Mouse (Mus musculus): ENCODE measurements around the gene Jag2. TPM values are rescaled to one million over a fixed set of nuclear protein-coding genes. Genes with fewer than 3 reads are reported as not detected.

Jag2 gene
- polyA plus RNA-seq, 1 experiment from 2014 or later: 4.7 TPM

DNA sequence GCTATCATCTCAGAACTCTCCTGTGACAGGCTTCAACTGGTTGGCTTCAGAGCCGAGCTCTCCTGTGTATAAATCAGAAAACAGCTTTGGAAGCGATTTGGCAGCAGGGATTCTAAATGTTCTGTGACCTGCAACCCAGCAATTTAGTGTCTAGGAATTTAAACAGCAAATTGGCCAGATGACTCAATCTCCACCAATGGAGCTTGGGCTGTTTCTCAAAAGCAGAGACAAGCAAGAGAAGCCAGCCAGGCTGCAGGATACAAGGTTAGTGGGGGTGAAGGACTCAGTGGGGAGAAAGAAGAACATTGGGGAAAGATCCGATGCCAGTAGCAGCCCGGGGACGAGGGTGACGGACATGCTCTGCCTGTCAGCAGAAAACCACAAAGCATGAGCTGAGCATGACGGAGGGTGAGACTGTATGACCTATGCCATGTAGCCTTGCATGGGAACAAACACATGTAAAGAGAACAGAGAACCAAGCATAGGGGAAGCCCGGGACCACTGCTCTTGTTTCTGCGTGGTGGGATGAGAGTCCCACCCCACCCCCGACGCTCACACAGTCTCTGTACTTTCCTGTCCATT, 35.2 kb downstream of the Jag2 start:
- 72% methylated on average over 11 of the region's 11 CpGs for WGBS
- DNase-seq (ENCODE audit: low spot score): no peak
- H3K27me3 ChIP-seq (ENCODE audit: insufficient read depth, poor library complexity, severe bottlenecking): peaks cover 6% of the 10 kb centered on the region; the same call in 1 of the 2 replicates
- H3K4me1 ChIP-seq (replicated peaks): peaks cover 21% of the 10 kb centered on the region
- no peak overlapping the region for H3K4me3 ChIP-seq
- no peaks in the 10 kb centered on the region for H3K9me3 ChIP-seq
- no peaks in the 10 kb centered on the region for H3K36me3 ChIP-seq
- no peak overlapping the region for H3K27ac ChIP-seq

DNA sequence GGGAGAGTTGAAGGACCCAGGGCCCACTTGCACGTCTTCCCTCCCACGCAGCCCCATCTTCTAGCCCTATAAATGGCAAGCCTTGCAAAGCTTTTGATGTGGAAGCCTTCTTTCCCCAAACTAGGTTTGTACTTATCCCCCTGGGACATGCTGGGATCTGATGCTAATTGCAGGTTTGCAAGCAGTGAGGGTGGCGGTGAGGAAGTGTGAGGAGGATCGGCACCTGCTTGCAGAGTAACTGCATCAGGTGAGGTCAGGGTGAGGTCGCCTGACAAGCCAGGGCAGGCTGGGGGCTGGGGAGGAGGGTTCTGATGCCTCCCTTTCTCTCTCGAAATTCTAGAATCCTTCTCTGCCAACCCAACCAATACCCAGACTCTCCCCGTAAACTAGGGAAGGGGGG, 44.1 kb downstream of the Jag2 start:
- Histone ChIP-seq H3K4me3 (no peak overlapping the region), H3K27ac (no peak overlapping the region), H3K9me3 (peaks cover 5% of the 10 kb centered on the region; the same call in 1 of the 2 replicates), H3K4me1 (replicated peaks) (peaks cover 6% of the 10 kb centered on the region; the same call in 1 of the 2 replicates), H3K36me3 (no peaks in the 10 kb centered on the region), H3K27me3 (ENCODE audit: insufficient read depth, poor library complexity, severe bottlenecking) (peaks cover 5% of the 10 kb centered on the region; the same call in 1 of the 2 replicates)
- 64% methylated on average over 7 of the region's 7 CpGs for WGBS
- DNase-seq (ENCODE audit: low spot score): no peak

DNA sequence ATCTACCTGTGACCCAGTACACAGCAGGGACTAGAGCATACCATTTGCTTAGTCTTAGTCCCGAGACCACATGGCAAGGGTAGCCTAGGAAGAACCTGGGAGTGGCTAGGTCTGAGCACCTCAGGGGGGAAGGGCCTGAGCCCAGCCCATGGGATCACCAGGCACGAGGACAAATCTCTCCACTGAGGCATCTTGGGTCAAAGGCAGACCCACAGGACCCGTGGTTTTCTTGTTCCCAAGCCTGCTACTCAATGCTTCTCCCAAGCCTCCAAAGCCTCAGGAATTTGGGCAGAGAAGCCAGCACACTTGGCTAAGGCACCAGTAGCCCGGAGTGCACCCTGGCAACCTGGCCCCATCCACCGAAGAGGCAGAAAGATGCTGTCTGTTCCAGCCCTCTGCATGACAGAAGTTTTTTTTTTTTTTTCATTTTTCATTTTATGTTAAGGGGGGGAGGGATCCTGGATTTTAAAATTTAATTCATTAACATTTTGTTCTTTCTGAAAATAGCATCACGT, 48.2 kb downstream of the Jag2 start:
- H3K27ac ChIP-seq: no peak overlapping the region
- H3K4me1 ChIP-seq (replicated peaks): peaks cover 25% of the 10 kb centered on the region
- no peaks in the 10 kb centered on the region for H3K36me3 ChIP-seq
- 69% methylated on average over 6 of the region's 6 CpGs for WGBS
- peaks cover 46% of the 10 kb centered on the region for H3K27me3 ChIP-seq (ENCODE audit: insufficient read depth, poor library complexity, severe bottlenecking)
- DNase-seq (ENCODE audit: low spot score): no peak
- no peak overlapping the region for H3K4me3 ChIP-seq
- no peaks in the 10 kb centered on the region for H3K9me3 ChIP-seq

DNA sequence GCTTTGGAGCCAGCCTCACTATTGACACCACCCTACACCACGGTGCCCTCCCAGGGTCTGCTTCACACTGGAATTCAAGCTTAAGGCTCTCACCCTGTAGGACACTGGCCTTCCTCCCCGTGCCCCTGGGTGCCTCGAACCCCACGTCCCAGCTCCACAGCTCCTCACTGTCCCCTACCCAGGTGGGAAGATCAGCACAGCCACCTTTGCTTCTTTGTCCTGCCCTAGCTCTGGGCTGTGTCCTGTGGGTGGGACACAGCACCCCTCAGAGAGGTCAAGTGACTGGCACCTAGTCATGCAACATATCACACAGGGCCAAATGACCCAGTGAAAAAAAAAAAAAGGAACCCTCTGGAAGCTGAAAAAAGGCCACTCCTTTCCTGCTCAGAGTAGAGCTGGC, 48.9 kb downstream of the Jag2 start:
- 74% methylated on average over 4 of the region's 4 CpGs for WGBS
- Histone ChIP-seq H3K9me3 (no peaks in the 10 kb centered on the region), H3K4me1 (replicated peaks) (peaks cover 27% of the 10 kb centered on the region), H3K36me3 (no peaks in the 10 kb centered on the region), H3K27me3 (ENCODE audit: insufficient read depth, poor library complexity, severe bottlenecking) (peaks cover 53% of the 10 kb centered on the region), H3K4me3 (no peak overlapping the region), H3K27ac (no peak overlapping the region)
- no peak for DNase-seq (ENCODE audit: low spot score)

DNA sequence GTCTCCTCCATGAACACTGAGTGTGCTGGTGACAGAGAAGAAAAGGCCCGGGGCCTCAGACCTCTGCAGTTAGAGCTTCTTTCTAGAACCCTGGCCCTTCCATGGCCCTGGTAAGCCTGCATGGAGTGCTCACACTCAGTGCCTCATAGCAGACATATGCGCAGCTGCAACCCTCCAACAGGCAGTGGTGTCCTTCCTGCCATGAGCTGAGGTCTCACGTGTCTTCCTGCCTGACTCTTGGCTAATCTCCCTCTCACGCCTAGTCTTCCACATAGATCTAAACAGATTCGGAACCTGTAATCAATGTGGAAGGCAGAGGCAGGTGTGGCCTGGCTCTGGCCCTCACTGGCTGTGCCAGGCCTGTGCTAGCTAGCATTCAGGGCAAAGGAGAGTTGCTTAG, 49.8 kb downstream of the Jag2 start:
- no peaks in the 10 kb centered on the region for H3K36me3 ChIP-seq
- WGBS: 87% methylated on average over 5 of the region's 5 CpGs
- H3K4me1 ChIP-seq (replicated peaks): peaks cover 29% of the 10 kb centered on the region
- no peak overlapping the region for H3K4me3 ChIP-seq
- no peak overlapping the region for H3K27ac ChIP-seq
- no peak for DNase-seq (ENCODE audit: low spot score)
- peaks cover 63% of the 10 kb centered on the region for H3K27me3 ChIP-seq (ENCODE audit: insufficient read depth, poor library complexity, severe bottlenecking)
- H3K9me3 ChIP-seq: no peaks in the 10 kb centered on the region

DNA sequence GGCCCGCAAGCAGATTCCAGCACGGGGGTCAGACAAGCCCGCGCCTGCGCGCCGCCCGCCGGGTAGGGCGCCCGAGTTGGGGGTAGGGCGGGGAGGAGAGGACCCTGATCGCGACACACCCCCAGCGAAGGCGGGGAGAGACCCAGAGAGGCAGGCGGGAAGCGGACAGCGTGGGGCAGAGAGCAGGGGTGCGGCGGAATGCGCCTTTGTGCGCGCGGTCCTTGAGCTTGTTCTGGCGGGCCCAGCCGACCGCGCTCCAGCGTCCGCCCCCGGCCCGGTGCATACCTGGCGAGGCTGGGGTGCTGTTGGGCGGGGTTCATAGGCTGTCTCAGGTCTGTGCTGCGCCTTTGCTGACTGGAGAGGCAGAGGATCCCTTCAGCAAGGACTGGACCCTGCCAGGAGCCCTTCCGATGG, 52.0 kb downstream of the Jag2 start:
- 1% methylated on average over 37 of the region's 37 CpGs for WGBS
- Histone ChIP-seq H3K27me3 (ENCODE audit: insufficient read depth, poor library complexity, severe bottlenecking) (peaks cover 84% of the 10 kb centered on the region), H3K27ac (peak overlapping the region; percentile 74), H3K4me1 (replicated peaks) (peaks cover 41% of the 10 kb centered on the region), H3K4me3 (peak overlapping the region; percentile 55), H3K9me3 (no peaks in the 10 kb centered on the region), H3K36me3 (no peaks in the 10 kb centered on the region)
- peak; percentile 43 for DNase-seq (ENCODE audit: low spot score)

DNA sequence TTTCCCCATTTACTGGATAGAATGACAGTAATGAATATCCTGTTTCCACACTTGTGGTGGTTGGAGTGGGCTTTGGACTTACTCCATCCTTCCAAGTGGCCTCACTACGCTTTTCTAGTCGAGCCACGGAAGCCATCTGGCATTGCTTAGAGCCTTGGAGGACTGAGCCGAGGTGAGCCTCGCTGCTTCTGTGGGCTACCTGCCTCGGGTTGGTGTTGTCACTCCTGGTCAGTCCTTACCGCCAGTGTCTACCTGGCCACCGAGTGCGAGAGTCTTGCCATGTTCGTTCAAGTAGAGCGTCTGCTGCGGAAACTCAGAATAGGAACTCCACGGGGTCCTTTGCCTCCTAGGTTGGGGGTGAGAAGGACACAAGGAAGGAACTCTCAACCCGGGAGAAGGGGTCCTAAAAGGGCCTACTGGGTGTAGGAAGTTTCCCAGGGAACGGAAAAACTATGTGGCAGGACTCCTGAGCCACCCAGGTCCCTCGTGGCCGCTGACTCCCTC, 52.5 kb downstream of the Jag2 start:
- DNase-seq (ENCODE audit: low spot score): no peak
- WGBS: 8% methylated on average over 17 of the region's 17 CpGs
- Histone ChIP-seq H3K9me3 (no peaks in the 10 kb centered on the region), H3K36me3 (no peaks in the 10 kb centered on the region), H3K4me1 (replicated peaks) (peaks cover 41% of the 10 kb centered on the region), H3K27ac (peak overlapping the region; percentile 74), H3K4me3 (peak overlapping the region; percentile 55), H3K27me3 (ENCODE audit: insufficient read depth, poor library complexity, severe bottlenecking) (peaks cover 88% of the 10 kb centered on the region)

DNA sequence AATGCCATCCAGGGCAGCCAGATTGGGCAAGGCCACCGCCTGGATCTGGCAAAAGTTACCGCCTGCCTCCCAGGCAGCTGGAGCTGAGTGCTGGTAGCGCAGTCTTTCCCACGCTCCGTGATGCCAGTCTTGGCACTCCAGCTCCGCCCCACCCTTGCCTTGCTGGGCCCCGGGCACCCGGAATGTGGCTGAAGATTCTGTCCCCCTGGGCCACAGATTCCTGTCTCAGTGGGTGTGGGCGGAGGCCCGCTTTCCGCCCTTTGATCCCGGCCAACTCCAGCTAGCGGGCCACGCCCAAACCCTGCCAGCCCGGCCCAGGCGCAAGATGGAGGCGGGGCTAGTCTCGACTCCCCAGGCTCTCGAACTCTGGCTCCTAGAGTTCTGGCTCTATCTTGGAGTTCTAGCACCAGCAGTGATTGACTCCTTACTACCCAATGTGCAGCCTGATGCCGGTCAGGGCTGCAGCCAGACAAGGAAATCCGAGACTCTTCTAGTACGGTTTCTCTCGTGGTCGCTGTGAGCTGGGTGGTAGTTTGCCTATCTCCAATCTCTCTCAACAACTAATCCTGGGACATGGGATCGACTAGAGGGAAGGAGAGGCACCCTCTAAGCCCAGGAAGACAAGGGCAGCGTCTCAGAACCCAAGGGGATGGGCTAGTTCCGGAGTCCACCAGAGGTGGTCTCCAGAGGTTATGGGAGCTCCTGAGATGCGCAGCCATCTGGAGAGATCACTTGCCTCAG, 53.1 kb downstream of the Jag2 start:
- Histone ChIP-seq H3K36me3 (no peaks in the 10 kb centered on the region), H3K4me3 (peak overlapping the region; percentile 55), H3K27ac (0 out of 2 replicates have a peak overlapping the region, but pooled peaks have one; percentile 17)

DNA sequence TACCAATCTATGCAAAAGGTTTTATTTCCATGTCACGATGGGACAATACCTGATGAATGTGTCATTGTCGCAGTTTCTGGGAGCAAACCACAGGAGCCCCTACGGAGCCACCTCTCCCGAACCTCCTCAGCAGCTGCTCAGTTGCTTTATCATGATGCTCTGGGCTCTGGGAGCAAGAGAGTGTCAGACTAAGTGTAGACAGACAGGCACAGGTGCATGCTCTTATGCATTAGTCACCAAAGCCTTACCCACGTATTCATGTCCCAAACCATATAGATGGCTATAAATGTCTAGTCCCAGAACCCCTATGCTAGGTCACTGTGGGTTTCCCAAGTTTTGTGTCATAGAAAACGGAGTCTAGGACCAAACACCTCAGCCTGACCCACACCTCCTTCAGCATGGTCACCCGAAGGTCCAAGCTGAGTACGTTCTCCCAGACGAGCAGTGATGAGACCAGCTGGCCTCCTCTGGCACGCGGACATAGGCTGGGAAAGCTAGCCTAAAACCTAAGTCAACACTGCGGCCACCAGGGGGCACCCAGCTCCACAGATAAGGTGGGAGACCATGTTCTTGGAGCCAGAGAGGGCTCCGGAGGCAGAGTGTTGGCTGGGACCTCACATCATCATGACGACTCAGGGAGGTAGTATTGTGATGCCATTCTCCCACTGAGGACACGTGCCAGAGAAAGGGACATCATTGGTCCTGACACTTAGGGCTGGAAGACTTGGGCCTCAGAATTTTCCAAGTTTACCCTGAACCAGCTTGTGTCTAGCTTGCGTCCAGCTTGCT, 54.2 kb downstream of the Jag2 start:
- Histone ChIP-seq H3K4me1 (replicated peaks) (peaks cover 52% of the 10 kb centered on the region), H3K9me3 (no peaks in the 10 kb centered on the region), H3K36me3 (no peaks in the 10 kb centered on the region), H3K27me3 (ENCODE audit: insufficient read depth, poor library complexity, severe bottlenecking) (peaks cover 99% of the 10 kb centered on the region), H3K27ac (no peak overlapping the region), H3K4me3 (no peak overlapping the region)
- DNase-seq (ENCODE audit: low spot score): peak; percentile 90
- WGBS: 24% methylated on average over 16 of the region's 16 CpGs

More for the DNA sequence above, 53.1 kb downstream of the Jag2 start:
- WGBS: 5% methylated on average over 28 of the region's 28 CpGs
- H3K27me3 ChIP-seq (ENCODE audit: insufficient read depth, poor library complexity, severe bottlenecking): peaks cover 94% of the 10 kb centered on the region
- no peaks in the 10 kb centered on the region for H3K9me3 ChIP-seq
- H3K4me1 ChIP-seq (replicated peaks): peaks cover 45% of the 10 kb centered on the region
- DNase-seq (ENCODE audit: low spot score): peak; percentile 54

DNA sequence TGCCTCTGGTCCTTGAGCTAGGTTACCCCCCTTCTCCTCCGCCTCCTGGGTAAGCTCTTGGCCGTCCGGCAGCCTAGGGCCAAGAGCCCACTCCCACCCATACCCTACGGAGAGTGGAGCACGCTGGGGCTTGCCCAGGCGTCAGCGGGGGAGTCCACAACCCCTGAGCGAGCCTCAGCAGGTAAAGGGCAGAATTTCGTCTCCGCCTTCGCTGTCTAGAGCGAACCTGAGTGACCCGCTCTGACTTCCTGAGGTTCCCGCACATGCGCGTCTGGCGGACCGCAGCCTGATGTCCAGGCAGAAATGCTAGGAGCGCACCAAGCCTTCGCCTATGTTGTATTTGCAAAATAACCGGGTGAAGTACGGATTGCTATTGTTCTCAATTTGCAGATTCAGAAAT, 55.4 kb downstream of the Jag2 start:
- no peaks in the 10 kb centered on the region for H3K36me3 ChIP-seq
- WGBS: 16% methylated on average over 22 of the region's 22 CpGs
- H3K4me1 ChIP-seq (replicated peaks): peaks cover 62% of the 10 kb centered on the region
- H3K4me3 ChIP-seq: peak overlapping the region; percentile 42
- no peak overlapping the region for H3K27ac ChIP-seq
- peaks cover 90% of the 10 kb centered on the region for H3K27me3 ChIP-seq (ENCODE audit: insufficient read depth, poor library complexity, severe bottlenecking)
- no peaks in the 10 kb centered on the region for H3K9me3 ChIP-seq
- peak; percentile 27 for DNase-seq (ENCODE audit: low spot score)

DNA sequence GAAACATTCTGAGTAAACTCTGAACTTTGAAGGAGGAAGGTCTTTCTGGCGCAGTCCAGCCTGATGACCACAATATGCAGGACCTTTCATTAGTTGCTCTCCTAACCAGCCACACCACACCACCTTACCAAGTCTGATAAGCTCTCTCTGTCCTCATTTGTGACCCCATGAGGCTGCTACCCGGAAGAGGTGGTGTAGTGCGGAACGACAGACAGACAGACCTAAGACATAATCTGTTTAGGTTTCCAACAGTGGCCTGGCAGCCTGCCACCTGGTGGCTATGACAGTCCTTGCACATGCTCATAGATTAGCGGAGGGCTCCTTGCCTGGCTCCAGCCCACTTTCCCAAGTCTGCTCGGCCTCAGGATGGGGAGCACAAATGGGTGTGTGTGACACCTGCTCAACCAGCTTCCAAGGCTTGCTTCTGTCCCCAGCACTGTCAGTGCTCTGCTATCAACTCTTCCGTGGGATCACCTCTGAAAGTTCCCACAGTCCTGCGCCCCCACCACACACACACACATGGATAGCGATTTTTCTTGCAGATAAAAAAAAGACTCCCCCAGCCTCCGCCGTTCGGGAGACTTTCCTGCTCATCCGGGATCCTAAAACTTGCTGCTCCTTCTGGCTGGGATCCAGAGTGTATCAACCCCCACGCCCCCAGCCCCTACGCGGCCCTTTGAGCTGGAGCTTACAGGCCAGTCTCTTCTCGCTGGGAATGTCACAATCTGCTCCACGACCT, 56.0 kb downstream of the Jag2 start:
- Histone ChIP-seq H3K4me1 (replicated peaks) (peaks cover 68% of the 10 kb centered on the region), H3K4me3 (peak overlapping the region; percentile 42)
- WGBS: 21% methylated on average over 18 of the region's 18 CpGs

DNA sequence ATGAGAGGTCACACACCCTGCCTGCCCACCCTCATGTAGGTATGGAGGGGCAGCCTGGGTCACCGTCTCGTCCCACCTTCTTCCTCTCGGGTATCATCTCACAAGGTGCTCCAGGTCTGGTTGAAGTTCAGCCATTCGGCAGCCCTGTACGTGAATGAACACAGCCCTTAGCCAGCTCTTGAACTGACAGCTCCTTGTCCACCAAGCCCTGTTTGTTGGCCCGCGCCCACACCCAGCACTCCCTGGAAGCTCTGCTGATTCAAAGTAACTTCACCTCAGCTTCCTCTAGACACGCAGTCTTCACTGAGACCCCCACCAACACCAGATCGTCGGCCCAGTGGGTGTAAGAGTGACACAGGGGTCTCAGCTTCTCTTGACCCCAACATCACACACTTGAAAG, 56.6 kb downstream of the Jag2 start:
- Histone ChIP-seq H3K36me3 (no peaks in the 10 kb centered on the region), H3K4me1 (replicated peaks) (peaks cover 71% of the 10 kb centered on the region), H3K27ac (no peak overlapping the region), H3K9me3 (no peaks in the 10 kb centered on the region), H3K27me3 (ENCODE audit: insufficient read depth, poor library complexity, severe bottlenecking) (peaks cover 86% of the 10 kb centered on the region), H3K4me3 (no peak overlapping the region)
- no peak for DNase-seq (ENCODE audit: low spot score)
- WGBS: 87% methylated on average over 10 of the region's 10 CpGs

More for the DNA sequence above, 56.0 kb downstream of the Jag2 start:
- no peak overlapping the region for H3K27ac ChIP-seq
- H3K9me3 ChIP-seq: no peaks in the 10 kb centered on the region
- no peaks in the 10 kb centered on the region for H3K36me3 ChIP-seq
- H3K27me3 ChIP-seq (ENCODE audit: insufficient read depth, poor library complexity, severe bottlenecking): peaks cover 86% of the 10 kb centered on the region
- peak; percentile 75 for DNase-seq (ENCODE audit: low spot score)

All from hindbrain, embryonic 10.5 days (tissue).